Mouse (Mus musculus) heart, postnatal 36 days (tissue): ENCODE measurements around the gene Adgrb3. TPM values are rescaled to one million over a fixed set of nuclear protein-coding genes. Genes with fewer than 3 reads are reported as not detected.
"Not testable (repeated sequence)": the region's sequence is repeated elsewhere in the genome, so short reads cannot be mapped to it uniquely, and the experiment has no call there.

ENCODE experiments used
- DNase-seq, 2 experiments: peaks; one replicate each; pipeline ENCODE4 v3.0.0; 2021 to 2022
- intact Hi-C: fragments of 180-260 bp; cut with DNase I; formaldehyde crosslinking; loops from one replicate; pipeline ENCODE4 v1.15.1; 2025
- total RNA-seq, 2 experiments: library from RNA; stranded (reverse); gene quantifications; 2 replicates each; pipeline ENCODE4 v1.2.3; 2021

Adgrb3 gene
- total RNA-seq, 2 experiments from 2014 or later, result not detected

- no peak for DNase-seq
- intact Hi-C loops, result no loop called here
These were observed 787.4 kb downstream of the Adgrb3 start for GRCm38 (mm10) chr1:25042091-25042490.

- DNase-seq, result no peak
- intact Hi-C loops, result no loop called here
These were observed 795.3 kb downstream of the Adgrb3 start for GRCm38 (mm10) chr1:25034161-25034560.

DNA sequence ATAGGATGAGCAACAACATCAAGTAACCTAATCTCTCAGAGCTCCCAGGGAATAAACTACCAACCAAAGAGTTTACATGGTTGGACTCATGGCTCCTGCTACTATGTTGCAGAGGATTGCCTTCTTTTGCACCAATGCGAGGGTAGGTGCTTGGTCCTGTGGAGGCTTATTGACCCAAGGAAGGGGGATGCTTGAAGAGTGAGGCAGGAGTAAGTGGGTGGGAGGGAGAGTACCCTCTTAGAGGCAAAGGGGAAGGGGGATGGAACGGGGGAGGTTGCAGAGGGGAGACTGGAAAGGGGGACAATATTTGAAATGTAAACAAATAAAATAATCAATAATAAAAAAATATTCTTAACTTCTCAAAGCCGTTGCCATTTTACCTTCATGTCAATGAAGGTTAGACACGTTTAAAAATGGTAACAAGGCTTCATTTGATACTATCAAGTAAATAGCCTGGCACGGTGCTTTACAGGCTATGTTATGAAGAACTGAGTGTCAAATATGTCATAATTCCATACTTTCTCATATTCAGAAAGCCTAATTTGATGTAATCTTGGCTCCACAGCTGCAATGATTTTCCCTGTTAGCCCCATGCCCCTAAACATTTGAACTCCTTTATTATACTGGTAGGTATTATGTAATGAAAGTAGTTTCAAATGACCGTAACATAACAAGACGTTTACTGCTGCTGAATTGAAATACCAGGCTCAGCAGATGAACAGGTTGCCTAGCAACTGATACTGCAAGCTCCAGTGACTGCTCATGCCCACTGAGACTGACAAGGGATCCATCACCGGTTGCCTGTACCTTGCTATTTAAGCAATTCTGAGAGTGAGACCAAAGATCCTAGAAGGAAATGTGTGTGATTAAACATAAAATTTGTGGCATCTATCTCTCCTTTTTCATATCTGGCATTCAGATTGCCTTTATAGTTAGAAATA is 796.1 kb downstream of the Adgrb3 start:
- no peak for DNase-seq
- intact Hi-C loops, result no loop called here

- DNase-seq, result no peak
- intact Hi-C loops, result no loop called here
These were observed 806.4 kb downstream of the Adgrb3 start for GRCm38 (mm10) chr1:25023156-25023555.

DNA sequence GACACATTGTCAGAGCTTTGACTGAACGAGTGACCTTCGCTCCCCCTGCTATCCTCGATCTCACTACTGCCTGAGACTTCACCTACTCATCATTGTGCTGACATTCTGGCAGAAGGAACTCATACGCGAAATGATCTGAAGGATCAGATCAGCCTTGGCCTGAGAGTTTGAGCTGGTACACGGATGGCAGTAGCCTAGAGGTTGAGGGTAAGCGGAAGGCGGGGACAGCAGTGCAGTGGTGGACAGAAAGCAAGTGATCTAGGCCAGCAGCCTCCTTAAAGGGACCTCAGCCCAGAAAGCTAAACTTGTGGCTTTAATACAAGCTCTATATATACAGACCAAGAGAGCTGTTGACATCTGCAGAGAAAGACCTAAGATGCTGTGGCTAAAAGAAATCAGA is 811.7 kb downstream of the Adgrb3 start:
- intact Hi-C loops, DNase-seq: not testable (repeated sequence)
